Mouse (Mus musculus) MEL (cell line): Measurements from ENCODE around the gene Pde4b.

Source experiments
- GATA1 ChIP-seq: IDR thresholded peaks from 2 replicates; pipeline ENCODE4 v1.6.1; 2011; ENCODE audit warnings: low read depth, low read length, improper control_type of control experiment
- MEF2A ChIP-seq: IDR thresholded peaks from 2 replicates; pipeline ENCODE4 v1.6.1; 2014; ENCODE audit warnings: low read depth, mild to moderate bottlenecking, inconsistent platforms, low read length, improper control_type of control experiment; ENCODE audit not compliant: poor library complexity, insufficient replicate concordance, severe bottlenecking; ENCODE audit errors: extremely low read depth

DNA sequence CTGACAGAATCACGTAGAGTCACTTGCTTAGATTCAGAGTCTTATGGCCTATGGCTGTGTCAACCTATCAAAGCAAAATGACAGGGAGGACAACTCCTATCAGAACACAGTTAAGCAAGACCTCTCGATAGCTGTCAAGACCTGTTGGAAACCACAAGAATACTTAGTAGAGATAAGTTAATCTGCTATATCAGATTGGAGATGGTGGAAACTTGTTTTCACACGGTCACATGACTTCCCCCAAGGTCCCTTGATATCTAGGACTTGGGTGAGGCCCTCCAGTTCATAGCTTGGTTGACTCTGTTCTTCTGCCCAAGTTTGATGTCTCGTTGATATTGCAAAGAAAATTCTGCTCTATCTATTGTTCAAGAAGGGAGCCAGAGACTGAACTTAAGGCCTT lies 553.6 kb downstream of the Pde4b start:
- TF ChIP-seq GATA1 (no peak), MEF2A (no peak)
